8 mouse cellular contexts compared by ENCODE assay signal in the genomic region with DNA sequence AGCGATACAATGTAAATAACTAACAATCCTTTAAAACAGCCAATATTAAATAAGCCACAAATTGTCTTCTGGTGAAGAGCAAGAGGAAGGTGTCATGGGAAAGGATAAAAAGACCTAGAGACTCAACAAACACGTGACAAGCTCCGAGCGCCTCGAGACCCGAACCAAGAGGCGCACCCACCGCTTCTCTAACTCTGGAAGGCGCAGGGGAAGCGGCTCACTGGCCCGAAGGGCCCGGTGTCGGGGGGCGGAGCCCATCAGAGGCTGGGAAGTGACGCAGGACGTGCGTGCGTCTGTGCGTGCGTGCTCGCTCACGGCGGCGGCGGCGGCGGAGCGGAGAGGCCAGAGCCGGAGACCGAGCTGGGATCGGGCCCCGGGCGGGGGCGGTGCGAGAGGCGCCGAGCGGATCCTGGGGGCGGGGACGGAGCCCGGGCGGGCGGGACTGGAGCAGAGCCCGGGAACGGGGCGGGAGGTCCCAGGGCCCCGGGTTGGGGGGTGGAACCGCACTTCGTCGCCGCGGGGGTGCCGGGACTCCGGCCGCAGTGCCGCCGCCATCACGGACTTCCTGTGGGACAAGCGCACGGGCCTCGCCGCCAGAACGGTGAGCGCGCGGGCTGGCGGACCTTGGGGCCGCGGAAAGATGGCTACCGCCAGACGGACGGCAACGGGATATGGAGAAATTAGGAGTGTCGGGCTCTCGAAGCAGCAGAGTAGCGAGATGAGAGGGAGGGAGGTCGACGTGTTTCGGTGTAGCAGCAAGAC. TPM values are rescaled to one million over a fixed set of nuclear protein-coding genes. Genes with fewer than 3 reads are reported as not detected.
A peak's percentile ranks its signal among the peaks of the same experiment; 100 is the strongest.
DNase-seq lines count a peak whose midpoint lies in the region; ATAC-seq and TF ChIP-seq lines count a peak whose summit lies in the region.

Clk2 (plus strand) TSS at position 290 of the 762 bp plus-strand sequence.

- peak within 1 kb of the TSS; percentile 89 for H3K27ac ChIP-seq in cortical plate, adult 2 months (ENCODE audit: insufficient read depth, low read length)

- ATAC-seq in activated CD4-positive, CD25-positive, alpha-beta regulatory T cell, adult 4 months = peak; percentile 95
- peak; percentile 93 for ATAC-seq in inflammation-experienced regulatory T-cells, adult 6 months
- ATAC-seq in megakaryocyte-erythroid progenitor cell, adult 5-6 weeks (replicated peaks; ENCODE audit: low FRiP score, low TSS enrichment, poor library complexity, severe bottlenecking) = peak; percentile 96

- intact Hi-C loops in left cerebral cortex, postnatal 10 days (cut with DNase I) = no loop called here

- peak; percentile 92 for DNase-seq in gastrocnemius, postnatal 10 days
- peak; percentile 90 to 96 for DNase-seq in left cerebral cortex, postnatal 10 days (ENCODE audit: extremely low spot score in 1 of 2, low spot score in 2 of 2)
- peak; percentile 93 for DNase-seq in right cerebral cortex, postnatal 25 days
- peak; percentile 90 to 94 for DNase-seq in urinary bladder, postnatal 4 days (ENCODE audit: low spot score in 2 of 2)

- H3K4me1 ChIP-seq in cortical plate, adult 2 months (ENCODE audit: control insufficient read depth, insufficient read depth, low read length) = peaks cover 11% of the 10 kb centered on the region

- peak within 1 kb of the TSS; percentile 98 for H3K4me3 ChIP-seq in cortical plate, adult 2 months (ENCODE audit: insufficient read depth, low read length)

- peak; percentile 87 for TF ChIP-seq POLR2A in cortical plate, adult 2 months (IDR thresholded peaks at IDR 0.05; ENCODE audit: extremely low read depth, insufficient read depth, low read length)

- TF ChIP-seq CTCF in cortical plate, adult 2 months (IDR thresholded peaks at IDR 0.05; ENCODE audit: extremely low read depth, insufficient read depth, low read length) = no peak

RNA-seq across cellular contexts. Expression of gene Clk2, which starts in this region (rescaled TPM):
- polyA plus RNA-seq in activated CD4-positive, CD25-positive, alpha-beta regulatory T cell, adult 4 months (2017; shearing (Covaris generic)) = 10 to 100 TPM; 12.4 to 18.5 TPM
- 68.0 and 73.0 TPM in 2 replicates for polyA plus RNA-seq in cortical plate, adult 2 months (2012; rRNA removed)
- 10 to 100 TPM; 21.5 to 32.6 TPM for total RNA-seq in gastrocnemius, postnatal 10 days (2021)
- 10 to 100 TPM; 12.5 to 29.0 (median 24.7) TPM for polyA plus RNA-seq in inflammation-experienced regulatory T-cells, adult 6 months (2017; shearing (Covaris generic))
- 10 to 100 TPM; 42.3 to 47.3 TPM for total RNA-seq in left cerebral cortex, postnatal 10 days (2021)
- 72.3 and 88.0 TPM in 2 replicates for total RNA-seq in megakaryocyte-erythroid progenitor cell, adult 5-6 weeks (2014; fragmentation: Nextera tagmentation)
- total RNA-seq in megakaryocyte-erythroid progenitor cell, adult 5-6 weeks (2017) = 46.6 and 69.3 TPM in 2 replicates

Comparison
In these comparisons a context has a peak if more than half of its experiments do, and no peak if none do; other contexts are left out.
1. Peak in every context shown above with its lines: DNase-seq, ATAC-seq, H3K4me3 ChIP-seq and H3K27ac ChIP-seq.